Mouse (Mus musculus) spleen, adult 2 months (tissue): Measurements from ENCODE around the gene Sowahc. TPM values are rescaled to one million over a fixed set of nuclear protein-coding genes. Genes with fewer than 3 reads are reported as not detected.

ENCODE experiments used
- DNase-seq, 2 experiments: peaks; one replicate each; pipeline versions ENCODE4 v3.0.0 to v3.0.0-alpha.2; 2012 to 2021; ENCODE audit warnings: low spot score in 2 of 2, low read depth in 1 of 2
- H3K27ac ChIP-seq: fragments of 200-500 bp; 2 replicates; pipeline ENCODE4 v1.5.1; 2012; ENCODE audit warnings: low read length, inconsistent platforms; ENCODE audit not compliant: insufficient read depth
- H3K27me3 ChIP-seq: fragments of 200-500 bp; 2 replicates; pipeline ENCODE4 v1.6.1; 2012; ENCODE audit warnings: mild to moderate bottlenecking, moderate library complexity, low read length, inconsistent platforms; ENCODE audit not compliant: control insufficient read depth, insufficient read depth
- H3K36me3 ChIP-seq: fragments of 200-500 bp; 2 replicates; pipeline ENCODE4 v1.6.1; 2012; ENCODE audit warnings: mild to moderate bottlenecking, low read length, inconsistent platforms; ENCODE audit not compliant: control insufficient read depth, insufficient read depth
- H3K4me1 ChIP-seq: fragments of 200-500 bp; 2 replicates; pipeline ENCODE4 v1.6.1; 2011; ENCODE audit warnings: inconsistent platforms; ENCODE audit not compliant: control insufficient read depth, insufficient read depth, insufficient read length
- H3K4me3 ChIP-seq: fragments of 200-500 bp; 2 replicates; pipeline ENCODE4 v1.5.1; 2011; ENCODE audit warnings: mild to moderate bottlenecking, inconsistent platforms; ENCODE audit not compliant: insufficient read depth, insufficient read length; ENCODE audit errors: extremely low read depth
- CTCF ChIP-seq: fragments of 200-500 bp; IDR thresholded peaks from 2 replicates; pipeline ENCODE4 v1.5.1; 2011; ENCODE audit warnings: mild to moderate bottlenecking, inconsistent platforms; ENCODE audit not compliant: insufficient read depth, insufficient read length, insufficient replicate concordance; ENCODE audit errors: extremely low read depth
- POLR2A ChIP-seq: fragments of 200-500 bp; IDR thresholded peaks from 2 replicates; pipeline ENCODE4 v1.6.1; 2011; ENCODE audit warnings: low read depth, low read length, inconsistent platforms
- WGBS: fragments of 180-500 bp; shearing (Covaris S2); methylation state at CpG from one replicate; pipeline ENCODE4 v1.1.7; 2018; 5-methylcytosine and 5-hydroxymethylcytosine counted together
- polyA plus RNA-seq: library from polyadenylated mRNA; depleted of rRNA; stranded (reverse); fragments of >200 nt; gene quantifications from 2 replicates; pipeline ENCODE4 v1.2.3, GENCODE M21; 2012

Sowahc gene
- polyA plus RNA-seq, 1 experiment = 2.5 TPM

- no peaks in the 10 kb centered on the region for H3K4me1 ChIP-seq
- H3K36me3 ChIP-seq = no peaks in the 10 kb centered on the region
- no peak overlapping the region for H3K4me3 ChIP-seq
- H3K27me3 ChIP-seq = no peaks in the 10 kb centered on the region
- 67% methylated on average over 2 of the region's 2 CpGs for WGBS
- TF ChIP-seq CTCF = no peak
- TF ChIP-seq POLR2A = no peak
- no peak for DNase-seq
- no peak overlapping the region for H3K27ac ChIP-seq
Observed at GRCm38 (mm10) chr10:59251980-59252379, 30.2 kb downstream of the Sowahc start.

GRCm38 (mm10) chr10:59252396-59252795 is 30.6 kb downstream of the Sowahc start:
- no peak for DNase-seq
- H3K4me1 ChIP-seq = no peaks in the 10 kb centered on the region
- H3K4me3 ChIP-seq = no peak overlapping the region
- TF ChIP-seq POLR2A (no peak), CTCF (no peak)
- H3K27me3 ChIP-seq = no peaks in the 10 kb centered on the region
- H3K36me3 ChIP-seq = no peaks in the 10 kb centered on the region
- WGBS = 87% methylated on average over 8 of the region's 8 CpGs
- no peak overlapping the region for H3K27ac ChIP-seq

GRCm38 (mm10) chr10:59253541-59254079 is 31.9 kb downstream of the Sowahc start:
- Histone ChIP-seq H3K4me3 (no peak overlapping the region), H3K27ac (no peak overlapping the region), H3K4me1 (no peaks in the 10 kb centered on the region), H3K36me3 (no peaks in the 10 kb centered on the region), H3K27me3 (no peaks in the 10 kb centered on the region)
- 34% methylated on average over 8 of the region's 8 CpGs for WGBS
- no peak for TF ChIP-seq POLR2A
- no peak for DNase-seq

GRCm38 (mm10) chr10:59256533-59256932 is 34.8 kb downstream of the Sowahc start:
- WGBS = 83% methylated on average over 2 of the region's 2 CpGs
- H3K27me3 ChIP-seq = no peaks in the 10 kb centered on the region
- no peak overlapping the region for H3K4me3 ChIP-seq
- H3K27ac ChIP-seq = no peak overlapping the region
- no peaks in the 10 kb centered on the region for H3K36me3 ChIP-seq
- no peak for TF ChIP-seq POLR2A
- no peak for TF ChIP-seq CTCF
- H3K4me1 ChIP-seq = no peaks in the 10 kb centered on the region
- no peak for DNase-seq

GRCm38 (mm10) chr10:59259572-59259971 is 37.8 kb downstream of the Sowahc start:
- no peak for DNase-seq
- TF ChIP-seq POLR2A = no peak
- TF ChIP-seq CTCF = no peak
- 90% methylated on average over 6 of the region's 6 CpGs for WGBS

GRCm38 (mm10) chr10:59261603-59262002 is 39.9 kb downstream of the Sowahc start:
- DNase-seq = no peak
- H3K4me3 ChIP-seq = no peak overlapping the region
- H3K4me1 ChIP-seq = no peaks in the 10 kb centered on the region; the same call in 1 of the 2 replicates
- WGBS = 89% methylated on average over 3 of the region's 3 CpGs
- H3K27ac ChIP-seq = no peak overlapping the region
- H3K36me3 ChIP-seq = no peaks in the 10 kb centered on the region
- no peak for TF ChIP-seq POLR2A
- no peaks in the 10 kb centered on the region for H3K27me3 ChIP-seq

More at GRCm38 (mm10) chr10:59259572-59259971, 37.8 kb downstream of the Sowahc start:
- H3K36me3 ChIP-seq = no peaks in the 10 kb centered on the region
- H3K4me3 ChIP-seq = no peak overlapping the region
- no peaks in the 10 kb centered on the region for H3K4me1 ChIP-seq
- H3K27me3 ChIP-seq = no peaks in the 10 kb centered on the region
- no peak overlapping the region for H3K27ac ChIP-seq

GRCm38 (mm10) chr10:59262021-59262420 is 40.3 kb downstream of the Sowahc start:
- no peak for DNase-seq
- no peak for TF ChIP-seq CTCF
- no peak for TF ChIP-seq POLR2A

More at GRCm38 (mm10) chr10:59262021-59262420, 40.3 kb downstream of the Sowahc start:
- WGBS = 72% methylated on average over 1 of the region's 1 CpGs
- H3K4me1 ChIP-seq = no peaks in the 10 kb centered on the region; the same call in 1 of the 2 replicates
- H3K36me3 ChIP-seq = no peaks in the 10 kb centered on the region
- H3K4me3 ChIP-seq = no peak overlapping the region
- no peaks in the 10 kb centered on the region for H3K27me3 ChIP-seq
- no peak overlapping the region for H3K27ac ChIP-seq
